Mouse (Mus musculus) small intestine, adult 2 months (tissue): ENCODE measurements around the gene Echdc2. TPM values are rescaled to one million over a fixed set of nuclear protein-coding genes. Genes with fewer than 3 reads are reported as not detected.

Source experiments
- H3K27ac ChIP-seq: fragments of 200-500 bp; 2 replicates; pipeline ENCODE4 v1.5.1; 2012; ENCODE audit warnings: low read depth, low read length, control low read depth, inconsistent platforms; ENCODE audit not compliant: insufficient read depth
- H3K27me3 ChIP-seq: fragments of 200-500 bp; 2 replicates; pipeline ENCODE4 v1.6.1; 2012; ENCODE audit warnings: mild to moderate bottlenecking, moderate library complexity, low read length, inconsistent platforms; ENCODE audit not compliant: control insufficient read depth, insufficient read depth
- H3K36me3 ChIP-seq: fragments of 200-500 bp; 2 replicates; pipeline ENCODE4 v1.6.1; 2012; ENCODE audit warnings: mild to moderate bottlenecking, low read length, control low read depth, inconsistent platforms; ENCODE audit not compliant: control insufficient read depth, insufficient read depth
- H3K4me1 ChIP-seq: fragments of 200-500 bp; 2 replicates; pipeline ENCODE4 v1.6.1; 2012; ENCODE audit warnings: low read length, inconsistent platforms, mixed read lengths; ENCODE audit not compliant: control insufficient read depth, insufficient read depth, insufficient read length
- H3K4me3 ChIP-seq: fragments of 200-500 bp; 2 replicates; pipeline ENCODE4 v1.5.1; 2012; ENCODE audit warnings: low read depth, mild to moderate bottlenecking, control low read depth, inconsistent platforms, low read length, moderate library complexity
- CTCF ChIP-seq: fragments of 200-500 bp; IDR thresholded peaks from 2 replicates; pipeline ENCODE4 v1.5.1; 2012; ENCODE audit warnings: low read depth, mild to moderate bottlenecking, control low read depth, inconsistent platforms, low read length, moderate library complexity, mixed read lengths; ENCODE audit not compliant: insufficient replicate concordance, insufficient read length; ENCODE audit errors: extremely low read depth
- POLR2A ChIP-seq: fragments of 200-500 bp; IDR thresholded peaks from 2 replicates; pipeline ENCODE4 v1.6.1; 2012; ENCODE audit warnings: low read depth, mild to moderate bottlenecking, control low read depth, inconsistent platforms, low read length, moderate library complexity
- WGBS: fragments of 180-500 bp; shearing (Covaris S2); methylation state at CpG from one replicate; pipeline ENCODE4 v1.1.7; 2018; 5-methylcytosine and 5-hydroxymethylcytosine counted together
- polyA plus RNA-seq: library from polyadenylated mRNA; depleted of rRNA; stranded (reverse); fragments of >200 nt; gene quantifications from 2 replicates; pipeline ENCODE4 v1.2.3, GENCODE M21; 2012

Gene Echdc2
- polyA plus RNA-seq, 1 experiment = 31.2 TPM

- H3K4me3 ChIP-seq = no peak overlapping the region
- no peaks in the 10 kb centered on the region for H3K36me3 ChIP-seq
- no peak for TF ChIP-seq CTCF
- H3K27me3 ChIP-seq = no peaks in the 10 kb centered on the region; the same call in 1 of the 2 replicates
- 92% methylated on average over 8 of the region's 8 CpGs for WGBS
- no peaks in the 10 kb centered on the region; the same call in 1 of the 2 replicates for H3K4me1 ChIP-seq
- H3K27ac ChIP-seq = no peak overlapping the region
These were observed 3.3 kb upstream of the Echdc2 start for GRCm38 (mm10) chr4:108161936-108162335.

GRCm38 (mm10) chr4:108163291-108163690 lies 1.9 kb upstream of the Echdc2 start:
- TF ChIP-seq CTCF (no peak), POLR2A (no peak)
- no peak overlapping the region for H3K4me3 ChIP-seq
- WGBS = 61% methylated on average over 3 of the region's 3 CpGs

GRCm38 (mm10) chr4:108166874-108167273 lies 1.6 kb downstream of the Echdc2 start:
- H3K4me1 ChIP-seq = no peaks in the 10 kb centered on the region; the same call in 1 of the 2 replicates
- TF ChIP-seq POLR2A = no peak
- TF ChIP-seq CTCF = no peak
- no peak overlapping the region for H3K27ac ChIP-seq
- H3K36me3 ChIP-seq = no peaks in the 10 kb centered on the region; the same call in 1 of the 2 replicates
- H3K27me3 ChIP-seq = no peaks in the 10 kb centered on the region
- H3K4me3 ChIP-seq = no peak overlapping the region
- WGBS = 78% methylated on average over 4 of the region's 4 CpGs

More at GRCm38 (mm10) chr4:108163291-108163690, 1.9 kb upstream of the Echdc2 start:
- H3K4me1 ChIP-seq = no peaks in the 10 kb centered on the region; the same call in 1 of the 2 replicates
- no peaks in the 10 kb centered on the region for H3K36me3 ChIP-seq
- no peak overlapping the region for H3K27ac ChIP-seq
- H3K27me3 ChIP-seq = no peaks in the 10 kb centered on the region; the same call in 1 of the 2 replicates

GRCm38 (mm10) chr4:108168056-108168455 lies 2.8 kb downstream of the Echdc2 start:
- TF ChIP-seq CTCF (no peak), POLR2A (no peak)
- H3K27me3 ChIP-seq = no peaks in the 10 kb centered on the region
- no peak overlapping the region for H3K4me3 ChIP-seq
- H3K4me1 ChIP-seq = no peaks in the 10 kb centered on the region; the same call in 1 of the 2 replicates
- H3K36me3 ChIP-seq = no peaks in the 10 kb centered on the region; the same call in 1 of the 2 replicates
- no peak overlapping the region for H3K27ac ChIP-seq
- WGBS = 86% methylated on average over 6 of the region's 6 CpGs

- Histone ChIP-seq H3K36me3 (no peaks in the 10 kb centered on the region; the same call in none of the 2 replicates), H3K4me1 (no peaks in the 10 kb centered on the region), H3K27ac (no peak overlapping the region), H3K27me3 (no peaks in the 10 kb centered on the region), H3K4me3 (no peak overlapping the region)
- WGBS = 82% methylated on average over 1 of the region's 1 CpGs
- TF ChIP-seq POLR2A (no peak), CTCF (no peak)
These were observed 17.0 kb downstream of the Echdc2 start for GRCm38 (mm10) chr4:108182278-108182677.

GRCm38 (mm10) chr4:108192821-108193323 lies 27.6 kb downstream of the Echdc2 start:
- H3K27ac ChIP-seq = no peak overlapping the region
- H3K27me3 ChIP-seq = no peaks in the 10 kb centered on the region
- no peaks in the 10 kb centered on the region for H3K4me1 ChIP-seq
- TF ChIP-seq POLR2A (no peak), CTCF (no peak)
- WGBS = 54% methylated on average over 2 of the region's 2 CpGs
- no peaks in the 10 kb centered on the region for H3K36me3 ChIP-seq
- no peak overlapping the region for H3K4me3 ChIP-seq

GRCm38 (mm10) chr4:108196277-108196855 lies 31.1 kb downstream of the Echdc2 start:
- Histone ChIP-seq H3K27me3 (no peaks in the 10 kb centered on the region), H3K27ac (no peak overlapping the region), H3K36me3 (no peaks in the 10 kb centered on the region), H3K4me3 (no peak overlapping the region), H3K4me1 (no peaks in the 10 kb centered on the region)
- WGBS = 76% methylated on average over 6 of the region's 6 CpGs
- TF ChIP-seq POLR2A = no peak
- no peak for TF ChIP-seq CTCF
